Mouse (Mus musculus) stomach, postnatal 0 days (tissue): Measurements from ENCODE around the gene Rex1bd.

Source experiments
- CTCF ChIP-seq: IDR thresholded peaks from 2 replicates; pipeline ENCODE4 v1.5.1; 2016; ENCODE audit warnings: antibody characterized with exemption, low read depth, mild to moderate bottlenecking, moderate library complexity
- EP300 ChIP-seq: optimal IDR thresholded peaks from 2 replicates; pipeline ENCODE3; 2016; ENCODE audit warnings: antibody characterized with exemption

GRCm38 (mm10) chr8:70547762-70548161 lies 41.2 kb upstream of the Rex1bd start:
- TF ChIP-seq CTCF (no peak), EP300 (no peak)
